Mouse (Mus musculus) activated CD4-positive, CD25-positive, alpha-beta regulatory T cell, adult 4 months (primary cell): ENCODE results near the gene Slc43a3. TPM values are rescaled to one million over a fixed set of nuclear protein-coding genes. Genes with fewer than 3 reads are reported as not detected.
"Not testable (repeated sequence)": the region's sequence is repeated elsewhere in the genome, so short reads cannot be mapped to it uniquely, and the experiment has no call there.

Experiments used
- ATAC-seq: one replicate; pipeline ENCODE4 v1.8.0; 2017
- polyA plus RNA-seq, 2 experiments: library from polyadenylated mRNA; unstranded; fragments of 100-300 nt; shearing (Covaris generic); gene quantifications; one replicate each; pipeline ENCODE4 v1.2.1; 2017

Gene Slc43a3
- polyA plus RNA-seq: 10 to 100 TPM; 15.5 to 15.6 TPM

GRCm38 (mm10) chr2:84936474-84937429 lies at the start of gene Slc43a3:
TSS of gene Slc43a3 (plus strand) at chr2:84936579.
- peak; percentile 85 for ATAC-seq

- ATAC-seq: no peak
These were observed 49.5 kb upstream of the Slc43a3 start for GRCm38 (mm10) chr2:84886821-84887281.

GRCm38 (mm10) chr2:84887411-84888271 lies 48.7 kb upstream of the Slc43a3 start:
- no peak for ATAC-seq

GRCm38 (mm10) chr2:84888657-84889315 lies 47.6 kb upstream of the Slc43a3 start:
- ATAC-seq: peak; percentile 65

- no peak for ATAC-seq
These were observed 46.9 kb upstream of the Slc43a3 start for GRCm38 (mm10) chr2:84889316-84890044.

GRCm38 (mm10) chr2:84890045-84890340 lies 46.4 kb upstream of the Slc43a3 start:
- ATAC-seq: peak; percentile 79

GRCm38 (mm10) chr2:84893359-84893758 lies 43.0 kb upstream of the Slc43a3 start:
- no peak for ATAC-seq

- ATAC-seq: no peak
These were observed 40.7 kb upstream of the Slc43a3 start for GRCm38 (mm10) chr2:84895495-84896198.

- ATAC-seq: not testable (repeated sequence)
These were observed 39.7 kb upstream of the Slc43a3 start for GRCm38 (mm10) chr2:84896686-84897085.

GRCm38 (mm10) chr2:84912722-84913121 lies 23.7 kb upstream of the Slc43a3 start:
- ATAC-seq: no peak

- ATAC-seq: no peak
These were observed 22.5 kb upstream of the Slc43a3 start for GRCm38 (mm10) chr2:84913881-84914280.

GRCm38 (mm10) chr2:84915330-84915729 lies 21.0 kb upstream of the Slc43a3 start:
- ATAC-seq: no peak

- ATAC-seq: no peak
These were observed 19.6 kb upstream of the Slc43a3 start for GRCm38 (mm10) chr2:84916548-84917320.

- no peak for ATAC-seq
These were observed 18.2 kb upstream of the Slc43a3 start for GRCm38 (mm10) chr2:84918188-84918587.

GRCm38 (mm10) chr2:84919601-84920108 lies 16.7 kb upstream of the Slc43a3 start:
- ATAC-seq: no peak

- ATAC-seq: no peak
These were observed 6.2 kb upstream of the Slc43a3 start for GRCm38 (mm10) chr2:84930186-84930585.

GRCm38 (mm10) chr2:84933992-84934648 lies 2.3 kb upstream of the Slc43a3 start:
- ATAC-seq: no peak

GRCm38 (mm10) chr2:84934649-84935007 lies 1.8 kb upstream of the Slc43a3 start:
- ATAC-seq: no peak

GRCm38 (mm10) chr2:84935065-84935464 lies 1.3 kb upstream of the Slc43a3 start:
- no peak for ATAC-seq
